Mouse (Mus musculus) adrenal gland, adult 8-10 months (tissue): Measurements from ENCODE around the gene Btbd35f1. TPM values are rescaled to one million over a fixed set of nuclear protein-coding genes. Genes with fewer than 3 reads are reported as not detected.
"Not testable (repeated sequence)": the region's sequence is repeated elsewhere in the genome, so short reads cannot be mapped to it uniquely, and the experiment has no call there.

Experiments
- DNase-seq: peaks from one replicate; pipeline ENCODE4 v3.0.0; 2022
- total RNA-seq, 4 experiments: library from RNA; stranded (reverse); gene quantifications; 2 replicates each; pipeline ENCODE4 v1.2.4; 2022

Gene Btbd35f1
- not detected for total RNA-seq

DNA sequence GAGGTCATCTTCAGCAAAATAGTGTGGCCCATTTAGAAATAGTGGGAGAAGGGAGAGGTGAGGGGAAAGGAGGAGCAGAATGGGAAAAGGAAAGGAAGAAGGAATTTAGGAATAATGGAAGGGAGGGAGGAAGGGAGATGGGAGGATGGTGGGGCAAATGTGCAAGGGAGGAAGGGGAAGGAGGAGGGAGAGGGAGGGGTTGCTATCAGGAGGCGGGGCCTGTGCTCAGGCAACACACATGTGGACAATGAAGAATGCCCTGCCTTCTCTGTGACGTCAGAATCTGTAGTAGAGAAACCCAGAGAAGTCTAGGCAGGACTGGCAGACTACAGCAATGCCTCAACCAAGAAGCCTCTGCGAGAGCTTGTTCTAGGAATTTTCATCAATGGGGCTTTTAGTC, at the start of gene Btbd35f1:
Gene Btbd35f1, plus strand, starts transcription at position 301 of the 400 bp plus-strand sequence.
- DNase-seq, result not testable (repeated sequence)

DNA sequence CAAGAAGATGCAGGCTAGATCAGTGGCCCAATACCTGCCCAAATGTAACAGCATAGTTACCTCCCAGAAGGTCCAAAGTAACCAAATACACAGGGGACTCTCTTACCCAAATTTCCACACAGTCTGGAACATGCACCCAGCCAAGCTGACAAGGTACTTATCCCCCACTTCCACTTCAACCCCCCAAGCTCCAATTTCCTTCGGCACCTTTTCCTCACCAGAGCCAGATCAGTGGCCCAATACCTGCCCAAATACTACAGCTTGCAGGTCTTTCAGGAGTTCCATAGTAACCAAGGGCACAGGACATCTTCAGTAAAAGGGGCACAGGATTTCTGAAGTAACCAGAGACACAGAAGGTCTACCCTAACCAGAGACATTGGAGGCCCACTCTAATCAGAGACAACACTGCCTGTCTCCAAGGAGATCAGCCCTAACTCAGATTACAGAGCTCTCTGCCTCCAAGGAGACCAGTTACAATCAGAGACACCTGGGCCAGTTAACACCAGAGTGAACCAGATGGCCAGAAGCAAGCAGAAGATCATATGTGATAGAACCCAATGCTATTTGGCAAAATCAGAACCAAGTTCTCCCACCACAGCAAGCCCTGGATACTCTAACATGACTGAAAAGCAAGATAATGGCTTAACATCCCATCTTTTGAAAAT, 31.2 kb downstream of the Btbd35f1 start:
- not testable (repeated sequence) for DNase-seq

DNA sequence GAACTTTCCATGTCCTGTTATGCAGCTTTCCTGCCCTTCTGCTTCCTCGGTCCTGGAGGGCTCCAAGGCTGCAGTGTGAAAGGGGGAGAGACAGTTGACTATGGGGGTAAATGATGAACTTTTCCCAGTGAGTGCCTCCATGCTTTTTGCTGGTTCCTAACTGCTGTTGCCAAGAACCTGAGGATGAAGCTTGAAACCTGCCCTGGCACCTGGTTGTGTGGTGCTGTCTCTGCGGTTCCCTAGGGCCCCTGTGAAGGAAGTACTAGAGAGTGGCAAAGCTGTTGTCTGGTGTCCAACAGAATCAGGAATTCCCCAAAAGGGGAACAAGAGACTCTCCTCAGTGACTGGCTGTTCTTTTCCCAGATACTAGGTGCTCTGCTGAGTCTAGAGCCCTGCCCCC, 41.2 kb downstream of the Btbd35f1 start:
- DNase-seq, result not testable (repeated sequence)

DNA sequence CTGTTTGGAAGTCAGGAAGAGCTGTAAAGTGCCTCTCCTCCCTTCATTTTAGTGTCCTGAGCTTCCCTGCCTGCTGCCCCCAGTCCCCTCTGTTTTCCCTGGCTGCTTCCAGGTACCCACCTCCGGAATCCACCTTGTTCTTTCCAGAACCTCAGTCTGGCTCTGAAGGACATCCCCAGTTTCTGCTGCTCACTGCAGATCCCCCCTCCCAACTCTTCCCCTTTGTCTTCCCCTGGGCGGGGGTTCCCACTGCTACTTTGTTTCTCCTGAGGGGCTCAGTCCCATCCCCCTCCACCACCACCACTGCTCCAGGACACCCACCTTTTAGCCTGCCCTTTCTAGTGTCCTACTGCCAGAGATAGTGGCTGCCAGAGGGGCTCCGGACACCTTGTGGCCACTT, 41.6 kb downstream of the Btbd35f1 start:
- not testable (repeated sequence) for DNase-seq

Other genes starting within 250 kb of the Btbd35f1 start
- gene Gm5926, start 90.7 kb downstream of the Btbd35f1 start, total RNA-seq, result not detected
- gene Btbd35f21, start 166.1 kb downstream of the Btbd35f1 start, total RNA-seq, result not detected